Mouse (Mus musculus) lung, postnatal 4 days (tissue): ENCODE results near the gene Skap1.

Source experiments
- DNase-seq, 2 experiments: peaks; one replicate each; pipeline ENCODE4 v3.0.0; 2021

Skap1 gene

DNA sequence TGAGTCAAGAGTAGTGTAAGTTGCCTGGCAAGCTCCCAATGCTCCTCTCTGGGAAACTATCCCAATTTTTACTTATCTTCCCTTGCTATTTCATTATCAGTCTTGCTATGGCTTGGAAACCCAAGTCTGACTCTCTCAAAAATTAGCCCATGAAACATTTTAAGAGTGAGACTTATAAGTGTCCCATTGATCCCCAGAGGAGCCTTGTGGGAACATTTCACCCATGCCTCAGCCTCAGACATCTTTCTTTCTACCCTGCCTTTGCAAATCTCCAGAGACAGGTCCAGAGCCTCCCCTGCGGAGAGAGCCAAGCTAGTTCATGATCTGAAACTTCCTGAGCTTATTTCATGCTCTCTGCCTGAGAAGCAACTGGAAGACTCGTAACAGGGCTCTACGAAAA is 167.1 kb downstream of the Skap1 start:
- no peak for DNase-seq

DNA sequence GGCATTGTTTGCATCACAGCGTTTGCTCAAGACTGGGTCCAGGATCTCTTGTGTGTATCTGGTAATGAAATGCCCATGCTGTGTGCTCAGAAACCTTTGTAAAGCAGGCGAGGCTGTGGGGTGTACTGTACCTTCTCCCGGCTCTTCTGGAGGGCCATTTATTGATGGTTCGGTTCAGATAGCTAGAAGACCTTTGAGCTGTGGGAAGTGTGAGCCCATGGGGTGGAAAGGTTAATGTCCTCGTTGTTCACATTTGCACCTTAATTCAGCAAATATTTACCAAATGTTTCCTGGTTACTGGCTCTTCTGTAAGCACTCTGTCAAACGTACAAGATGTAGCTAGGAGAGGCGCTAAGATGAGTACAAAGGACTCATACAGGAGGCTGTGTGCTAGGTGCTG is 173.5 kb downstream of the Skap1 start:
- DNase-seq = no peak

DNA sequence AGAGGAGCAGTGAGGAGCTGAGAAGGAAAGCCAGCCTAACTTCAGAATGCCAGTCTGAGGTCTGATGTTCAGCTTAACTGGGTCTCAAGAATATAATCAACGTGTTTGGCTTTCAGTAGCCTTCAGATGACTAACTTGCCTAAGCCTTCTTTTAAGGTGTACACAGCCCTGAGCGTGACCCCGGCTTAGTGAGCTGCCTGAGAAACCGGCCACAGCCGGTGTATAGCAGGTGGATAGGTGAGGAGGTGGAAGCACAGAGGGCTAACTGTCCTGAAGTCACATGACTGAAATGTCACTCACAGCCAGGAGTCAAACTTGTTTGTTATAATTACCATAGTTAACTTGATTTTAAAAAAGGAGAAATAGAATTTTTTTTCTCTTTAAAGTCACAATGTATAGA is 175.4 kb downstream of the Skap1 start:
- DNase-seq = no peak

DNA sequence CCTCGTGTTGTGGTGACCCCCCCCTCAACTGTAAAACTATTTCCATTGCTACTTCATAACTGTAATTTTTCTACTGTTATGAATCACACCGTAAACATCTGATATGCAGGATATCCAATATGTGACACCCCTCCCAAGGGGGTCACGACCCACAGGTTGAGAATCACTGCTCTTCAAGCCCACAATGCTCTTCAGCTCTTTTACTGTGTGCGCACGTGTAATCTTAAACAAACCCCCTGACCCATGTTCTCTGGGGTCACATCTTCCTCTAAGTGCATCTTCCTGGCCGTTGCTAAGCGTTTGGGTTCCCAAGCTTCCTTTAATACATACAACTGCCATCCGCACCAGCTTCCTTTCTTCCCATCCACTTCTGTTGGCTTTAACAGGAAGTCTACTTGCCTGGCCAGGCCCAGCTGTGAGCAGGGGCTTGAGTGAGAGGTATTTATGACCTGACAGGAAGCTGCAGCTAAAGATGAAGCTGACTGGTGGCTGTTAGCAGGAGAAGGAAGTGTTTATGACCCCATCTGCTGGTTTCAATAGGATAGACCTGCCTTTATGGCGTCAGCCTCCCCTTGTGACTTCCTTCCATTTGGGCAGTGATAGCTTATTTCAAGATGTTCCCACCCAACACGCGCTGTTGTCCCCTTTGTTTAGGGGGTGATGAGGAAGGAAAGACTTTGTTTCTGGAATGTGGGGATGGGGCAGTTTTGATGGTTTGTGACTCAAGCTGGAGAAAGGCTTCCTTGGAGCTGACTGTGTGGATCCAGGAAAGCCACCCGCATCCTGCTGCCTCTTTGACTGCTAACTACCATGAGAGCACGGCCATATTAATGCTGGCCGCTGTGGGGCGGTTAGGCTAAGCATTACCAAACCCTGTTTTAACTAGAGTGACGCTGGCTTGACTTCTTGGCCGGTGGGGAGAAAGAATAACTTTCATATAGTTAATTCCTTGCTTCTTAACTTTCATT is 178.1 kb downstream of the Skap1 start:
- DNase-seq = peak; percentile 36 to 65

DNA sequence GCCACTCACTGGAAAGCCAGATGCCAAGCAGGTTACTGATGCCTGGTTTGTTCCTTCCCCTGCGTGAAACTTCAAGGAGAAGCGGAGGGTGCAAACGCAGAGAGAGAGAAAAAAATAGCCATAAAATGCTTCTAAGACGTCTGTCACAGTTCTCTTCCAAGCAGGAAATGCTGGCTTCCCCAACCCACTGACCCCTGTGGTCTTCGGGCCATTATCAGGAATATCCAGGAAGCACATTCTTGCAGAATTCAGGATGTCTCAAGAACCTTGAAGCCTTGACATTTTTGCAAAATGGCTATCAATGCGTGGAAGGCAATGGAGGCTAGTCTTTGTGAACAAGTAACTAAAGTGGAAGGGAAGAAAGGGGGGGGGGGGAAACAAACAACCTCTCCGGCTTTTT is 180.6 kb downstream of the Skap1 start:
- DNase-seq = no peak

DNA sequence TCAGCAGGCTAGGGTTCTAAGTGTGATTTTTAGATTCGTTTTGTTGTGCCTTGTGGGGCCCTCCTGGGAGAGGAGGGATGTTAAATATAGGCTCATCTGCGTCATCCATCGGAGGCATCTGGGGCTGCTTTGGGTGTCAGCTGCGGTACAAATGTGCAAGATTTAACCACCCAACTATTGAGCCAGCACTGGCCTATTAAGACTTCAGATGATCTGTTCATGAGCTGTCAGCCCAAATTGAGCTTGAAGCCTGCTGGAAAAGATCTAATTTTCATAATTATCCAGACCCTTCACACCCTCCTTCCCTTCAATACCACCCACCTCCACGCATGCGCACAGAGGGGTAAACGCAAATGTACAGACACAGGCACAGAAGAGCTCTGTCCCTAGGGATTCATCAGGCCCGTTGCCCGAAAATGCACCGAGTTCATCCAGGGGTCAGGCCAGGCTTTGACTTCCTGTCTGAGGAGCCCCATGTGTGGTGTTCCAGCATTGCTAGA is 181.2 kb downstream of the Skap1 start:
- DNase-seq = peak; percentile 46 to 58

DNA sequence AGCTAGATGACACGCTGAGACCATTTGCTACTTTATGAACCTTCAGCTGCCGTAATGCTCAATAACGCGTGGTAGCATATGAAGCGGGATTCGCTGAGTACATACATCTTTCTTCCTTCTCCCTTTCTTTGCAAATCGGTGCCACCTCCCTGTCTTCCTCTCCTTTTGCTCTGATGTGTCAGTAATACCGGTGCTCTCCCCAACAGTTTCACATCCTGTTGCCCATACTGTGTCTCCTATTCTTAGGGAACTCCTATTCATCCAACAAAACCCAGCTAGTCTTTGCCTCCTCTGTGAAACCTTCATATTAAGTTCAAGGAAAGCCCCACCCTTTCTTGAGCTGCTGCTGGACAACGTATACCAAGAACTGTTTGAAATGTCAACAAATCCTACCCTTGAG is 187.5 kb downstream of the Skap1 start:
- no peak for DNase-seq

DNA sequence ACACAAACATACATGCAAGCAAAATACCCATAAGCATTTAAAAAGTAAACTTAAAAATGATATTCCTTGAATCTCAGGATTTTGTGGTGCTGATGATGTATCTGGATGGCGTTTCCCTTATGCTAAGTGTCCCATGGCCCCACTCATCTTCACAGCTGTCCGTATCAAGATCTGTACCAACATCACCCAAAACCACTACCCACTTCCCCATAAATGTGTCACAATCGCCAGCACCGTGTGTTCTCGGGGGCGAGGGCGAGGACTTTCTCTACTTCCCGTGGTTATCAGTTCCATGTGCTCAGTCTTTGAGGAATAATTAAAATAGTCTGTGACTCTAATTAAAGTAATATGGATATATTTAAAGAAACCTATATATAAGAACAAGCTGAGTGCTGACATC is 189.5 kb downstream of the Skap1 start:
- DNase-seq = no peak

DNA sequence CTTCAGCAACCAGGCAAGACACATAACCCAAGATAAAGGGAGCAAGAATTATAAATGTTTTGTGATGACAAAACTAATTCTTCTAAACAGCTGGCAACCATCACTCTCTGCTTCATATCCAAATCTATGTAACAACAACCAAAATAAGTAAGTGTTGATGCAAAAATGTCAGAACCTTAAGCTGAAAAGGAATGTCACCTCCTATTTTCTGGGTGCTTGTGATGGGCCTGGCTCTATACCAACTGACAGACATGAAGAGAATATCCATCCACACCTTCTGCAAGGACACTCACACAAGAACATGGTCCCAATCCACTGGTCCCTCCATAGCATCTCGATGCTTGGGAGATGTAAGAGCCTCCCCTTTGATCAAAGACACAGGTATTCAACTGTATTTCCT is 194.0 kb downstream of the Skap1 start:
- no peak for DNase-seq

DNA sequence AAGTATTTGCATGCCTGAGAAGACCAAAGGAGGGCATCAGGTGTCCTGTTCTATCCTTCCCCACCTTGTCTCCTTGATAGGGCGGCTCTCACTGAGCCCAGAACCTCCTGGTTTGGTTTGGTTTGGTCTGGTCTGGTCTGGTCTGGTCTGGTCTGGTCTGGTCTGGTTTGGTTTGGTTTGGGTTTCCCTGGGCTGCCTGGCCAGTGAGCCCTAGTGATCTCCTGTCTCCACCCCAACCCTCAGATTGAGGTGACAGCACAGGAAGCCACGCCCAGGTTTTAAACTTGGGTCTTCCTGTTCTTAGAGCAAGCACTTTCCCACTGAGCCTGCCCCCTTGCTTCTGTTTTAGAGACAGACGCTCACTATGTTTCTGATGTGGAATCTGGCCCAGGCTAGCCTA is 202.5 kb downstream of the Skap1 start:
- no peak for DNase-seq

DNA sequence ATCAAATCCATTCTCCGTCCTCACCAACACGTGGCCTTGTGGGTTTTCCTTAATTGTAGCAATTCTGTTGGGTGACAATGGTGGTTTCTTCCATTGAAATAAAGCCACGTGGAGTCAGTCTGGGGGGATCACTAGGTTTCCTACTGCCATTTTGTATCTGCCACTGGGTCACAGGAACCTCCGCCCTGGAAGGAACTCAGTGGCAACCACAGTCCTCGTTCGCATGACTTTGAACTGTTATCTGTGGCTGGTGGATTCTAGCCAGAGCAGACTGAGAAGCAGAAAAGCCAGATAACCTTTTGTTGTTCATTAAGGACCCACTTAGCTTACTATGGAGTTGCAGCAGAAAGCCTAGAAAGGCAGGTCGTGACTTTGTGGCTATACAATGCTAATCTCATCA is 204.0 kb downstream of the Skap1 start:
- DNase-seq = no peak

DNA sequence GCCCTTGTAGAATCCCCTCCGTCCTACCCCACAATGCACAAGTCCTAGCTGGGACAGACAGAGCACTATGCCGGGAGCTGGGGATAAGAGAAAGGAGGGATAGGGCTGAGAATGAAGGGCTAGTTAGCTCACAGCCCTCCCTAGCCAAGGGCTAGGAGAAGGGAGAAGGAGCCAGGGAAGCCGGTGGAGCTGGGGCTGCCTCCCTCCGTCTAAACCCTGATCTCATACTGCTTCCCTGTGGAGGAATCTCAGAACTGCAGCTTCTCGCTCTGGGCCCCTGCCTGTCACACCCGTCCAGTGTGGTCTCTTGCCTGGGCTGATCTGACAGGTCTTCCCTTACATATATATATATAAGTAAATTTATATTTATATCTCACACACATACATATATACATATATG is 209.4 kb downstream of the Skap1 start:
- peak; percentile 57 to 75 for DNase-seq

DNA sequence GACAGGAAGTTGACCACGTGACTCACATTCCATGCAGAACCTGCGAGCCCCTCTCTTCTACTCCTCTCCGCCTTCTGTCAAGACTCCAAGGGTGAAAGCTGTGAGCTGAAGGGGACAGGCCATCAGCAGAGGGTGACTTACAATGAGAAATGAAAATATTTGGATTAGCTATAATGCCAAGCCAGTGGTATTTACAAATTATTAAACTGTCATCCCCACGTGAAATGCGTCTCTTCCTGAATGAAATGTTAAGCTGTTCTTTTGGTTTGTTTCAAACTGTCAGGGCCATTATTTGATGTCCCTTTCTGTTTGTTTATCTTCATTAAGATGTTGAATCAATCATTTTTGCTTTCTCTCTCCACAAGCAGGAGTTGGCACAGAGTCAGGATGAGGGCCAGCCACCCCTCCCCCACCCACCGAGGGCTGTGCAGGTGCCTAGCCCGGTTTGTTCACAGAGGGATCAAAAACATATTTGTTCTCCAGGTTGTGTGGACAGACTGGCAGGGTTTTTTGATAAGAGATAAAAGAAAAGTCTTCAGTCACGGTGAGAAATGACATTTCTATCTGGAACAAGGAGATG is 210.5 kb downstream of the Skap1 start:
- peak; percentile 20 to 35 for DNase-seq

DNA sequence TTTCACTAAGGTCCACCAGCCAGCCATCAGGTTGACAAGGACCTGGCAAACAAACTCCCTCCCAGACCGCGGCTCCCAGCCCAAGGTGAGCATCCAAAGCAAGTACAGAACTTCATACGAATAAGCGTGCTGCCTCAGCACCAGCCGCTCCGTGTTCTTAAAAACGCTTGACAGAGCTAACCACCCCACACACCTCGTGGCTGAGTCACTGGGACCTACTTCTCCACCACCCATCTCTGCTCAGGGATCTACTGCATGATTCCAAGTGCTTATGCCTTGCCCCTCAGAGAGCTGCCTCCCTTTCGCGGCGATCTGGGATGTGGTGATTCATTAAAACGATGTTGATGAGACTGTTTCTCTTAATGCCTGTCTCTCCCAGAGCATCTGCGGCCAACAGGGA is 213.6 kb downstream of the Skap1 start:
- DNase-seq = no peak

DNA sequence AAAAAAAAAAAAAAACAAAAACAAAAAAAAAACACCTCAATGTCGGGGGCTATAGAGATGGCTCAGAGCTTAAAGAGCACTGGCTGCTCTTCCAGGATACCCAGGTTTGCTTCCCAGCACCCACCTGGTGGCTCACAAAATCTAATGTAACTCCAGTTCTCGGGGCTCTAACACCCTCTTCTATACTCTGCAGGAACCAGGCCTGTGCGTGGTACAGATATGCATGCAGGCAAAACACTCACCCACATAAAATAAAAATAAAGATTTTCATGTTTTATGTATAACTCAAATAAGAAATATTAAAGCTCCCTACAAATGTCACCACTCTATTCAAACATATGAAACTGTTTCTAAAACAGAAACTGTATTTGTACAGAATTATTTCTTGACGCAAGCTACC is 214.6 kb downstream of the Skap1 start:
- no peak for DNase-seq

DNA sequence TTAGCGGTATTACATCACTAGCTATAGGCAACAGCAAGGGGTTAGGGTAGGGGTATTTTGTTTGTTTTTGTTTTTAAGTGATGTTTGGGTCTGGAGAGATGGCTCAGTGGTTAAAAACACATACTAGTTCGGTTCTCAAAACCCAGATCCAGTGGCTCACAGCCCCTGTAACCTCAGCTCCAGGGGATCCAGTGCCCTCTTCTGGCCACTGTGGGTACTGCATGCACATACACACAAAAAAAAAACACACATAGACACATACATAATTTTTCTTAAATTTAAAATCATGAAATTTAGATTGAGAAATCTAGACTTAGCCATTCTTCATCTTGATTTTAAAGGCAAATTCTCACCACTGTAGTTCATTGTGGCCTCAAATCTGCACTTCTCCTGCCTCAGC is 221.0 kb downstream of the Skap1 start:
- no peak for DNase-seq

DNA sequence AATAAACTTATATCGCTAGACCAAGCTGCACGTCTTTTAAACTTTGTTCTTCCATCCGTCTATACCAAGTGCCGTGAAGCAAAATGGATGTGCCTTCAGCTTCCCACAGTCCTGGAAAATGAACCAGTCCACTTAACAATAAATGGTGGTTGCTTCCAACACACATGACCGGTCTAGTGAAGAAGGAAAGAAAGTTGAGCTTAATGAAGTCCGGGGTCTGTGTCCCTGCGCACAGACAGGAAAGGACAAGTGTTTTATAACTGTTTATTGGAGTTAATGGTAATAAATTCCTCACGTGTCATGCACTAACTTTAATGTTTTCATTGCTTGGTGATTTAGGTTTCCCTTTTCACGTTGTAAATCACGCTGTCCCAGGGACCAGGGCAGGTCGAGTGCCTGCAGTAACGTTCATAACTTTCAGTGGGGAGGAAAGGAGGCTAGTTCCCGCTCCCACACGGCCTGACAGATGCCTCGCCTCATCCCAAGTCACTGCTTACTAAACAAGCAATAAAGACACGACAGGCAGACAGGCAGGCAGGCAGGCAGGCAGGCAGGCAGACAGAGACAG is 222.4 kb downstream of the Skap1 start:
- DNase-seq = no peak

DNA sequence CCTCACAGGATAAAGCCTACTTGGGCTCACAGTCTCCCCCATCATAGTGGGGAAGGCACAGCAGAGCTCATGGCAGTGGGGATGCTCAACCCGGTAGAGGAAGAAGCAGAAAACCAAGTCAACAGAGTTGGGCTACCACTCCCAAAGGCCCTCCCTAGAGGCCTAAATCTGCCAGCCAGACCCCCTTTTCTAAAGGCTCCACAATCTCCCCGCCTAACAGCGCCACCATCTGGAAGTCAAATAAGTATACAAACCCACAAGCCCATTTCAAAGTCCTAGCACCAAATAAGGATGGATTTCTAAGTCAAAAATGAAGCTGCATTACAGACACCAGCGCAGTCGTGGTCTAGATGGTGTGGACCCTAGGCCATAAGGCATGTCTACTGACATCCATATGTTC is 227.9 kb downstream of the Skap1 start:
- no peak for DNase-seq

DNA sequence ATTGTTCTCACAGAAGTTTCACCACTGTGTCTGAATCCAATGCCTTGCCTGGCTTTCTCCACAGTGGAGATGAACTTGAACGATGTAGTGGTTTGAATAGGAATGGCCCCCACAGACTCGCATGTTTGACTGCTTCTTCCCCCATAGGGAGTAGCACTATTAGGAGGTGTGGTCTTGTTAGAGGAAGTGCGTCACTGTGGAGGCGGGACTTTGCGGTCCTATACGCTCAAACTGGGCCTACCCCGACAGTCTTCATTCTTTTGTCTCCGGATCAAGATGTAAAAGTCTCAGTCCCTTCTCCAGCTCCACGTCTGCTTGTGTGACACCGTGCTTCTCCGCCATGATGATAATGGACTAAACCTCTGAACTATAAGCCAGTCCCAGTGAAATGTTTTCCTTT is 229.0 kb downstream of the Skap1 start:
- no peak for DNase-seq

DNA sequence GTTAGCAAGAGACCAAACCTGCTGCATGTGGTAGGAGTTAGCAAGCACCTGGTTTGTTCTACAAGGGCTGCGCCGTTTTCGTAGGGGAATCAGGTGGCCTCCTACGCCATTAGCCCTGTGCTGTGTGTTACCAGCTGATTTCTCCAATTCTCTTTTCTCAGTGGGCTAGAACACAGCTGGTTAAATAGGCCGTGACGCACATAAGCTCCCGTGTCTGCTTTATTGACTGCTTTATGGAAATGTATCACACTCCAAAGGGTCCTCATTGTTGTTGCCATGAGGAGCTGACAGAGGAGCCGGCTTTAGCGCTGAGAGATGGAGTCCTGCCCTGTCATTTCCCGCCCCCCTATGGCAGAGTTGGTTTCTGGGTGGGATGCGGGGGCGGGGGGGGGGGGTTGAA is 230.4 kb downstream of the Skap1 start:
- no peak for DNase-seq

DNA sequence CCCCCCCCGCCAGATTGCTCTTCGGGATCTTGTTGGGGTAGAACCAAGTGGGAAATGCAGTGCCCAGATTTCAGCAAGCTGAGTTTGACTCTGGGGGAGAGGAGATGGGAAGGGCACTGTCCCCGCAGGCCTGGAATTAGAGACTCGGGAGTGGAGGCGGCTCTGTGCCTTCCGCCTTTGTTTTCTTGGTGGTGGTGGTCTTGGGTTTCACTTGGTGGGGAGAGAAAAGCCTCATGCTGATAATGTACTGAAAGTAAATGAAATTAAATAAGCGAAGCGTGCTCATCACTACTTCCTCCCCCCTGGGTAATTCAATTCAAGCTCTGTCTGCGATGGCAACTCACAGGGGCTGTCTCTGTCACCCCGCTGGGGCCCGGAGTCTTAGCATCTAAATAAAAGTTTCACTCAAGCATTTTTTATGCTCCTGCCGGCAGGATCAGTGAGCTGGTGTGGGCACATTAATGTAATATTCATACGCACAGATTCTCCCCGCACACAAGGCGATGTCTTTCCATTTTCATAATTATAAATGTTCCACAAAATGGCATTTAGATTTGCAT is 231.9 kb downstream of the Skap1 start:
- no peak for DNase-seq

DNA sequence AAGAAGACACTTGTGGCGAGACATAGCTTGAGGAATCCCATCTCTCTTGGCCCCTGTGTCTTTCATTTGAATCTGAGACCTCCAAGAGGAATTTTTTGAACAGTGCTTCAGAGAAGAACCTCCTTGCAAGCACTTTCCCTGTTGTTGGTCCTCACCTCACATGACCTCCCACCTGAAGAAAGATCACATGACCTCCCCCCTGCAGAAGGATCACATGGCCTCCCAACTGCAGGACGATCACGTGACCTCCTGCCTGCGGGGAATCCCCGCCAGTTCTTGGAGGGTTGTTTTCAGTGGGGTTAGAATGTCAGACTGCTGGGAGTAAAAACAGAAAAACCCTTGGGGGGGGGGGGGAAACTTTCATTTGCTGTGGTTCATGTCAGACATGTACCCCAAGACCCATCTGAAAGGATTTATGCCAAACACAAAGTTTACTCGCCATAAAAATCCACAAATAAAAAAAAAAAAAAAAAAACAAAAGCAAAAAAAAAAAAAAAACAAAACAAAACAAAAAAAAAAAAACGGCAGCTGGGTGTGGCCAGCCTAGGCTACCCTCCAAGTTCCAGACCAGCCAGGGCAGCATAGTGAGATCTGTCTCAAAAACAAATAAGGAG is 232.6 kb downstream of the Skap1 start:
- DNase-seq = peak in 1 of 2 experiments; percentile 13

DNA sequence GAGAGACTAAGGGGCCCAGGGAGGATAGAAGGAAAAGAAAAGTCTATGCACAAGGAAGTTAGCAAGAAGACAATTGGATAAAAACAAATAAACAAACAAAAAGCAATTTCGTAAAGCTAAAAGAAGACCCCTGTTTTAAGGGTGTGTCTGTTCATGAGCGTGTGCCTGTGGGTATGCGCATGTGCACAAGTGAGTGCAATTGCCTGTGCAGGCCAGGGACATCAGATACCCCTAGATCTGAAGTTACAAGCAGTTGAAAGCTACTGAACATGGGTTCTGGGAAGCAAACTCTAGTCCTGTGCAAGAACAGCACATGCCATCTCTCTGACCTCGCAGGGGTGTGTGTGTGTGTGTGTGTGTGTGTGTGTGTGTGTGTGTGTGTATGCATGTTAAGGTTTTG is 233.1 kb downstream of the Skap1 start:
- DNase-seq = no peak
